Mouse (Mus musculus) G1E (cell line): Measurements from ENCODE around the gene Gng3.

Experiments used
- CTCF ChIP-seq: IDR thresholded peaks from 2 replicates; pipeline ENCODE4 v1.5.1; 2012; ENCODE audit warnings: low read depth, low read length, inconsistent platforms, mixed read lengths
- GATA1 ChIP-seq: IDR thresholded peaks from 2 replicates; pipeline ENCODE4 v1.6.1; 2012; ENCODE audit warnings: borderline replicate concordance, low read length, inconsistent platforms, mixed read lengths

DNA sequence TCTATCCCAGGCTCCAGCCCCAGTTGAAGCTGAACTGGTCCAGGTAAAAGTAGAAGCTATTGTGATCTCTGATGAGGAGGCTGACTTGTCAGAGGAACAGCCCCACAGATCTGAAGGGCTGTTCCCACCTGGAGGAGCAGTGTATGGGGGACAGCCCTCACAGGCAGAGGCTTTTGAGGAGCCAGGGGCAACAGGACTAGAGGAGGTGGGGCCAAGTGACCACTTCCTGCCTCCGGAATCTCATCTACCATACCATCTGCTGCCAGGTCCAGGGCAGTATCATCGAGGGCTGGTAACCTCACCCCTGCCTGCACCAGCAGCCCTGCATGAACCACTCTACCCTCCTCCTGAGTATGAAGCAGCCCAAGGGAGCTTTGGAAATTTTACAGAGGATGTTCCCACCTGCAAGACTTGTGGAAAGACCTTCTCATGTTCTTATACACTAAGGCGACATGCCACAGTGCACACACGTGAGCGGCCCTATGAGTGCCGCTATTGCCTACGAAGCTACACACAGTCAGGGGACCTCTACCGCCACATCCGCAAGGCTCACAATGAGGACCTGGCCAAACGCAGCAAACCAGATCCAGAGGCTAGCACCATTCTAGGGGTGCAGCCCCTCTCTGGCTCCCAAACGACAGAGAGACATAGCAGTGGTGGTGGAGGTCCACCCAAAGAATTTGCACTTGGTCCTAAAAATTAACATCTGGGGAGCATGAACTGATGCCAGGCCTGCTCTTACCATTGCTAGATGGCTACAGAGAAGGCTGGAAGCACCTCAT lies 34.9 kb downstream of the Gng3 start:
- no peak for TF ChIP-seq CTCF
- TF ChIP-seq GATA1 = no peak
